Mouse (Mus musculus): ENCODE measurements around the gene Ryr1.
A peak's percentile ranks its signal among the peaks of the same experiment; 100 is the strongest.
"Not testable (repeated sequence)": the region's sequence is repeated elsewhere in the genome, so short reads cannot be mapped to it uniquely, and the experiment has no call there.

Ryr1 gene

GRCm38 (mm10) chr7:28990766-28991273 is 134.2 kb downstream of the Ryr1 start:
- no peak for DNase-seq (ENCODE audit: low spot score)

GRCm38 (mm10) chr7:28985207-28985606 is 139.8 kb downstream of the Ryr1 start:
- no peak for DNase-seq (ENCODE audit: low spot score)

GRCm38 (mm10) chr7:28984452-28984851 is 140.5 kb downstream of the Ryr1 start:
- no peak for DNase-seq (ENCODE audit: low spot score)

GRCm38 (mm10) chr7:28983849-28984248 is 141.1 kb downstream of the Ryr1 start:
- no peak for DNase-seq (ENCODE audit: low spot score)

- peak; percentile 25 for DNase-seq (ENCODE audit: low spot score)
Observed at GRCm38 (mm10) chr7:28983141-28983564, 141.8 kb downstream of the Ryr1 start.

- DNase-seq (ENCODE audit: low spot score), result peak; percentile 81
Observed at GRCm38 (mm10) chr7:28982274-28983013, 142.5 kb downstream of the Ryr1 start.

GRCm38 (mm10) chr7:28981651-28982273 is 143.2 kb downstream of the Ryr1 start, which contains the start of the genes Eif3k and Map4k1:
Eif3k (minus strand) TSS chr7:28981864.
Map4k1 (plus strand) TSS chr7:28982050.
- peak; percentile 98 for DNase-seq (ENCODE audit: low spot score)

GRCm38 (mm10) chr7:28977556-28977955 is 147.4 kb downstream of the Ryr1 start:
- no peak for DNase-seq (ENCODE audit: low spot score)

- DNase-seq (ENCODE audit: low spot score), result no peak
Observed at GRCm38 (mm10) chr7:28973025-28973424, 152.0 kb downstream of the Ryr1 start.

GRCm38 (mm10) chr7:28972542-28972985 is 152.4 kb downstream of the Ryr1 start:
- DNase-seq (ENCODE audit: low spot score), result peak; percentile 78

- DNase-seq (ENCODE audit: low spot score), result no peak
Observed at GRCm38 (mm10) chr7:28971770-28972269, 153.2 kb downstream of the Ryr1 start.

GRCm38 (mm10) chr7:28971029-28971428 is 153.9 kb downstream of the Ryr1 start:
- no peak for DNase-seq (ENCODE audit: low spot score)

- no peak for DNase-seq (ENCODE audit: low spot score)
Observed at GRCm38 (mm10) chr7:28969672-28970394, 155.1 kb downstream of the Ryr1 start.

- DNase-seq (ENCODE audit: low spot score), result no peak
Observed at GRCm38 (mm10) chr7:28969271-28969670, 155.7 kb downstream of the Ryr1 start.

GRCm38 (mm10) chr7:28968120-28968519 is 156.9 kb downstream of the Ryr1 start:
- DNase-seq (ENCODE audit: low spot score), result not testable (repeated sequence)

GRCm38 (mm10) chr7:28966751-28967505 is 158.1 kb downstream of the Ryr1 start:
- no peak for DNase-seq (ENCODE audit: low spot score)

GRCm38 (mm10) chr7:28966181-28966580 is 158.8 kb downstream of the Ryr1 start:
- DNase-seq (ENCODE audit: low spot score), result no peak

- no peak for DNase-seq (ENCODE audit: low spot score)
Observed at GRCm38 (mm10) chr7:28965346-28965840, 159.6 kb downstream of the Ryr1 start.

GRCm38 (mm10) chr7:28963399-28963923 is 161.5 kb downstream of the Ryr1 start:
- DNase-seq (ENCODE audit: low spot score), result no peak

GRCm38 (mm10) chr7:28961927-28962670 is 162.9 kb downstream of the Ryr1 start, which contains the start of gene Actn4:
Actn4 (minus strand) TSS chr7:28962340.
- peak; percentile 99 for DNase-seq (ENCODE audit: low spot score)
